Mouse (Mus musculus) erythroid progenitor cell, adult 5-6 weeks (primary cell): ENCODE data around the gene 1700122O11Rik. TPM values are rescaled to one million over a fixed set of nuclear protein-coding genes. Genes with fewer than 3 reads are reported as not detected.

Experiments
- ATAC-seq: replicated peaks from 2 replicates; pipeline ENCODE4 v1.8.0; 2016; ENCODE audit warnings: moderate number of reproducible peaks, mild to moderate bottlenecking, moderate TSS enrichment, inconsistent platforms; ENCODE audit not compliant: poor library complexity, low FRiP score, severe bottlenecking
- total RNA-seq, 2 experiments: library from RNA; stranded (forward) in 1 of 2; stranded (reverse) in 1 of 2; fragments of 150-400 nt in 1 of 2; fragments of 186-747, 209-891 nt in 1 of 2; gene quantifications; 2 replicates each; pipeline versions ENCODE4 v1.2.3 to v1.2.4; 2015 to 2017; ENCODE audit warnings: low replicate concordance in 2 of 2

1700122O11Rik gene
- not detected in 2 replicates for total RNA-seq (2015; ENCODE audit: low replicate concordance)
- total RNA-seq (2017; ENCODE audit: low replicate concordance): not detected in 2 replicates

GRCm38 (mm10) chr17:48038193-48038592 lies at the start of gene 1700122O11Rik:
Gene 1700122O11Rik, minus strand, starts transcription at chr17:48038293.
- no peak for ATAC-seq

- no peak for ATAC-seq
Measured at GRCm38 (mm10) chr17:48080626-48081025, 42.5 kb upstream of the 1700122O11Rik start.

DNA sequence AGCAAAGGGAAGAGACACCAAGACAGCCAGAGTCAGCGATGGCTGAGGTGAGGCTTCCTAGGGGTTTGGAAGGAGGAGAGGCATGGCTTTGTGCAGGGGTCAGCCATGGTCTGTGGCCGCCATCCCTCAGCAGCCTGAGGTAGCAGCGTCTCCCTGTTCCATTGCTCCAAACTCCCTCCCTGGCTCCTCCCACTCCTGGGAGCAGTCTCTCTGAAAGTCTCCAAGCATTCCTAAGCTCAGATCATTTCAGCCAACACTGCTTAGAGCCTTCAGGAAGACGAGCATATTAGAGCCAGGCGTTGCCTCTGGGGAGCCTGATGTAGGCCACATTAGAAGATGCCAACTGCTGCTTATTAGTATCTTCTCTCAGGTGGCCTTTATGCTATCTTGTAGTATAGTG lies 29.6 kb upstream of the 1700122O11Rik start:
- no peak for ATAC-seq

- no peak for ATAC-seq
Measured at GRCm38 (mm10) chr17:48067083-48067614, 29.1 kb upstream of the 1700122O11Rik start.

GRCm38 (mm10) chr17:48065081-48065501 lies 27.0 kb upstream of the 1700122O11Rik start:
- ATAC-seq: no peak

- no peak for ATAC-seq
Measured at GRCm38 (mm10) chr17:48064196-48064843, 26.2 kb upstream of the 1700122O11Rik start.

- no peak for ATAC-seq
Measured at GRCm38 (mm10) chr17:48057382-48057781, 19.3 kb upstream of the 1700122O11Rik start.

GRCm38 (mm10) chr17:48055076-48055816 lies 17.2 kb upstream of the 1700122O11Rik start:
- no peak for ATAC-seq

GRCm38 (mm10) chr17:48053646-48054045 lies 15.6 kb upstream of the 1700122O11Rik start:
- ATAC-seq: no peak

DNA sequence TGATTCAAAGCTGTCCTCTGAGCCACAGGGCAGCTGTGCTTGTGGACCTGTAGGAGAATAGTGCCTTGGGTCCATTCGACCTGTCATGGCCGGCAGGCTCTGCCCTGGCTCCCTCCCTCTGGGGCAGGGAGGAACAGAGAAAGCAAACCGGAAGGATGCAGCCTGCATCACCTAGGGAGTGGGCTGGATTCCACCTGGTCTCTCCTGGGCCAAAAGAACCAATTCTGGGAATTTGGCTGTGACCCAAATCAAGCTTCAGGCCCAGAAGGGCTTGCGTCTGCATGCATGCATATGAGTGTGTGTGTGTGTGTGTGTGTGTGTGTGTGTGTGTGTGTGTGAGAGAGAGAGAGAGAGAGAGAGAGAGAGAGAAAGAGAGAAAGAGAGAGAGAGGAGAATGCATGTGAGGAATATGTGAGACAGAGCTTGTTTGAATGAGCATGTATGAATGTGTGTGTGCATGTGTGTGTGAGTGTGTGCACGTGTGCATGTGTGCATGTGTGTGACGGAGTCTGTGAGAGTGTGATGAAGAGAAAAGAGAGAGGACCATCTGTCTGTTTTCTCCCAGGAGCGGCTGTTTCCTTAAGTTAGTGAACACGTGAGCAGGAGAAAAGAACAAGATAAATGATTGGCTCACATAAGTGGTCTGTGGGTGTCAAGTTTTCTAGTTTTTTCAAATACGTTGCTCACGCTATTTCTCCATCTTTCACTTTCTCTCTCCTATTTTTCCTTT lies 14.4 kb upstream of the 1700122O11Rik start:
- ATAC-seq: no peak

GRCm38 (mm10) chr17:48051638-48052337 lies 13.7 kb upstream of the 1700122O11Rik start:
- no peak for ATAC-seq

DNA sequence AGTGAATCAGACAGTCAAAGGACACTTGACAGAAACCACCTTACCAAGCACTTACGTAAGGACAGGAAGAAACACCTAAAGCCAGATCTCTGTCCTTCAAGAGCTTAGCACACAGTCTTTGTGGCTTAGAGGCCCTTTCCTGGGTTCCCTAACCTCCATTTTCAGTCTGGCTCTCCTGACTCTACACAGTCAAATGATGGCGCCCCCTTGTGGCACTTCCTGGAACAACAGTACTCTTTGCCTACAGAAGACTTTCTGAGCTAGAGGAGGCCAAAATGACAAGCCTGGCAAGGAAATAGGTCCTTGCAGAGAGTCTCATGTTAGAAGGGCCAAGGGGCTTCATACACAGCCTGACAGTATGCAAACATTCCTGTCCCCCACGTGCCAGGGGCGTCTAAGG lies 7.5 kb upstream of the 1700122O11Rik start:
- no peak for ATAC-seq

DNA sequence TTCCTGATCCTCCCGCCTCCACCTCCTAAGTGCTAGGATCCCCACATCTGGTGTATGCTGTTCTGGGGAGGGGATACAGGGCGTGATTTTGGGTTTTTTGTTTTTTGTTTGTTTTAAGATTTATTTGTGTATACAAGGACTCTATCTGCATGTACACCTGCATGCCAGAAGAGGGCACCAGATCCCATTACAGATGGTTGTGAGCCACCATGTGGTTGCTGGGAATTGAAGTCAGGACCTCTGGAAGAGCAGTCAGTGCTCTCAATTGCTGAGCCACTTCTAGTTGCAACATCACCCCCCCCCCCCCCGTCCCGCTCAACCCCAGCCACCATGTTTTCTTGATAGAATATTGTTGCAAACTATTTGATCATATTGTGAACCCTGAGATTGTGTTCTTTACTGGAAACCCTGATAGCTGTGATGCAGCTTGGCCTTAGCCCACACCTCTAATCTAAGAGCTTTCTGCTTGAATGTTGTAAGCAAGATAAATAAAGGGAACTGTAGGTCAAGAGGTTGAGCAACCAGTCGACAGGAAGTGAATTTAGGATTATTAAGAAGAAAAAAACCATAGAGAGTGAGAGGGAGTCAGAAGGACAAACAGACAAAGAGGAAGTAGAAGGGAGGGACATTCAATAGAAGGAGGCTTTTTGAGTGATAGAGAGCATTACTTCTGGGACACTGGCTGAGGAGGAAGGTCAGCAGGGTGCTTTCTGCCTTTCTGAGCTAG lies 5.2 kb upstream of the 1700122O11Rik start:
- ATAC-seq: no peak

GRCm38 (mm10) chr17:48041351-48042287 lies 3.5 kb upstream of the 1700122O11Rik start:
- ATAC-seq: no peak

DNA sequence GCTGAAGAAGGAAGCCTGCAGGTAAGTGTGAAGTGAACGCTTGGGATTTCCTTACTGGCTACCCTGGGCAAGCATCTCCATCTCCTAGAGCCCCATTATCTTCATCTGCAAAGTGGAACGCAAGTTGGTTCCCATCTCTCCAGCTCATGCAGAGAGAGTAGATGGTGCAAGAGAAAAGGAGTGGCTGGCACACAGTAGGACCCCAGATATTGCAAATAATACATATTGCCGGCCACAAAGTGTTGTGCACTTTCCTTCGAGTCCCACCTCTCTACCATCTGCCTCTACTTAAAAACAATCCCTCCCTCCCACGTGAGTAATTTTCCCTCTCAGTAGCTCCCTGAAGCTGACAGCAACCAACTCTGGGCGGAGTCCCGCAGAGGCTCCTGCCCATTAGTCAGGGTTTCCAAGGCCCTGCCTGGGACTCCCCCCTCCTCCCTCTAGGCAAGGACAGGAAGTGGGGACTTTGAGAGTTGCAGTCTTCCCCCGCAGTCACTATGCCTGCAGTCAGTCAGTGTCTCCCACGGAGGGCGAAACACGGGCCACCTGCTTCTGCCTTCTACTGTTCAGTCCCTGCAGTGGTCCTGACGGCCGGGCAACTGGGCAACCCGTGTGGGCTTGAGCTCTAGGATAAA lies 1.3 kb upstream of the 1700122O11Rik start:
- ATAC-seq: 0 out of 2 replicates have a peak, but pooled peaks have one; percentile 14

DNA sequence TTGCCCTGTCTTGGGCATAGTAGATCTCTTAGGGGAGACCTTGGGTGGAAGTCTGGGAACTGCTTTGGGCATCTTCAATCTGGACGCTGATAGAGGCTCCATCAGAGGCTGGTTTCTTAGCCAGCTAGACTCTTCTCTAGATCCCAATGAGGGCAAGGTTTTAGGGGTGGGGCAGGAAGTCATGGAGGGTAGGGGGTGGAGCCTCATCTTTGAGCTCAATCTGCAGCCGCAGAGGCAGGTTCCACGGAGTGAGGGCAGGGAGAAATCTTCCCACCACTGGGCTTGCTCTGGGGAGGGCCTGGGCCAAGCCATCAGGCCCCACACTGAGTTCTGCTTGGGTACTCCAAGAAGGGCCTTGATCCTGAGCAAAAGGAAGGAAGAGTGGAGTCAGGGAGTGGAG lies 1.2 kb downstream of the 1700122O11Rik start:
- ATAC-seq: no peak
